Mouse (Mus musculus) frontal cortex, postnatal 10 days (tissue): ENCODE results near the gene Fam241b.

Source experiments
- DNase-seq, 2 experiments: peaks; one replicate each; pipeline ENCODE4 v3.0.0; 2022; ENCODE audit warnings: low spot score in 2 of 2, mixed read lengths in 1 of 2

The Fam241b gene

DNA sequence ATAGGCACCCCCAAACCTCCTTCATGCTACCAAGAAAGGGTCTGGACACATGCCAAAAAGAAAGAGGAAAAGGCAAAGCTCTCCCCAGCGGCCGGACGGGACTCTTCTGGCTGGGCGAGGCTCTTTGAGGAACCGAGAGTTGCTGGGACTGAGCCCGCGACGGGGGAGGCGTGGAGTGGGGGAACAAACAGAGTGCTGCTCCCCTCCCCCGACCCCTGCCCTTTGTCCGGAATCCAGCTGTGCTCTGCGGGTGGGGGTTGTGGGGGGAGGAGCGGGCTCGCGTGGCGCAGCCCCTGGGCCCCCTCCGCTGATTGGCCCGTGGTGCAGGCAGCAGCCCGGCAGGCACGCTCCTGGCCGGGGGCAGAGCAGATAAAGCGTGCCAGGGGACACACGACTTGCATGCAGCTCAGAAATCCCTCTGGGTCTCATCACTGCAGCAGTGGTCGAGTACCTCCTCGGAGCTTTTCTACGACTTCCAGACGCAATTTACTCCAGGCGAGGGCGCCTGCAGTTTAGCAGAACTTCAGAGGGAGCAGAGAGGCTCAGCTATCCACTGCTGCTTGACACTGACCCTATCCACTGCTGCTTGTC, 10.9 kb downstream of the Fam241b start, which contains the start of gene Neurog3:
Neurog3 (plus strand) TSS at position 400 of the 591 bp plus-strand sequence.
- DNase-seq = no peak

DNA sequence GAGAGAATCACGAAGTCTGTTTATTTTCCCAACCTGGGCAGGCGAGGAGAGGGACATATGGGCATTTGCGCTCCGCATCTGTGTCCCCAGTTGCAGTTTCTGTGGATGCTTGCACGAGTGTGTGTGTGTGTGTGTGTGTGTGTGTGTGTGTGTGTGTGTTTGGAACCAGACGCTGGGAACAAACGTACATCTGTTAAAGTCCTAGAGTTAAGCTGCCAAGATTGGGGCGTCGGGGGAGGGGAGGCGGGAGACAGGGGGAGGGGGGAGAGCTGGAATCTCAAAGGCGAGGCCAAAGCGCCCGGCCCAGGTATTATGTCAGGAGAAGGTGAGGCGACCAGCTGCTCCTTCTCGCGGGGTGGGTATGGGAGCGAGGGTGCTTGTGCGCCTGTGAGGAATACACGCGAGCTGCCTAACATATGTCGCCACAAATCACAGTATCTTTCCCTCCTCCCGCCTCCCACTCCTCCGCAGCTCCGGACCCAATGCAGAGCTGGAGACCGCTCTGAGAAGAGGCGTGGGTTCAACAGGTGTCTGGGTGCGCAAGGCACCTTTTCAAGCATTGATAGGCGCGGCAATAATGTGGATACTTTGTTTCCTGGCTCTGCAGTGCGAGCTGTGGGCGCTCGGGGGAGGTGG, 15.3 kb downstream of the Fam241b start:
- DNase-seq = no peak

DNA sequence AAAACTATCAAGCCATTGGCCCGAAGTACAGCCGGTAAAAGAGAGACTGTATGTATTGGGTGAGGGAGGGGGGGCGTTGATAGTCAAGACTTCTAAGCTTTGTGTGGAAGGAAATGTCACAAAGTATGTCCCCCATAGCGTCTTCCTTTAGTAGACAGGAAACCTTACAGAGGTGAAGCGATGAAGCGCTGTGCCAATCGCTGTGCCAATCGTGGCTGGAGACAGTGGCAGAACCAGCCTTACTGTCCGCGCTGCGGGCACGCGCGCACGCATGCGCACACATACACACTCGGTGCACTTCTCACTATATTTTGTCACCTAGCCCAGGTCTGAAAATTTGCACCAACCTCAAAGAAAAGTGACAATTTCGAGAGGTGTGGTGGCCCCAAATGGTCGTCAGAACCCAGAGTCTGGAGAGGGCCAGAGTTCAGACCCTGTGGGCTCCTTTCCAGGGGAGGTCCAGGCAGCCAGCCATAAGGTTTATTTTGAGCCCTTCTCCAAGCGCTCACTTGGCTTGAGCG, 15.9 kb downstream of the Fam241b start:
- no peak for DNase-seq

DNA sequence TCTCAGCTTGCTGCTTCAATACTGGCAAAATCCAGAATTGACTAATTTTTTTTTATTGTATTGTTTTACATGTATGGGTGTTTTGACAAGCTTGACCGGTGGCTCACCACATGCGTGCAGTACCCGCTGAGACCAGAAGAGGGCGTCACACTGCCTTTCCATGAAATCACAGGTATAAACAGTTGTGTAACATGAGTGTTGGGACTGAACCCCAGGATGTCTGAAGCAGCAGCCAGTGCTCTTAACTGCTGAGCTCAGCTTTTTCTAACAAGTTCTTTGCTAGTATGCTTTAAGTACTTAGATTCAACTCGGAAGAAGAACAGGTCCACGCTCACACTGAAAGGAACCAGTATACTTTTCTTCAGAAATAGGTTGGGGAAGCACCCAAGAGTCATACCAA, 16.6 kb downstream of the Fam241b start:
- no peak for DNase-seq

DNA sequence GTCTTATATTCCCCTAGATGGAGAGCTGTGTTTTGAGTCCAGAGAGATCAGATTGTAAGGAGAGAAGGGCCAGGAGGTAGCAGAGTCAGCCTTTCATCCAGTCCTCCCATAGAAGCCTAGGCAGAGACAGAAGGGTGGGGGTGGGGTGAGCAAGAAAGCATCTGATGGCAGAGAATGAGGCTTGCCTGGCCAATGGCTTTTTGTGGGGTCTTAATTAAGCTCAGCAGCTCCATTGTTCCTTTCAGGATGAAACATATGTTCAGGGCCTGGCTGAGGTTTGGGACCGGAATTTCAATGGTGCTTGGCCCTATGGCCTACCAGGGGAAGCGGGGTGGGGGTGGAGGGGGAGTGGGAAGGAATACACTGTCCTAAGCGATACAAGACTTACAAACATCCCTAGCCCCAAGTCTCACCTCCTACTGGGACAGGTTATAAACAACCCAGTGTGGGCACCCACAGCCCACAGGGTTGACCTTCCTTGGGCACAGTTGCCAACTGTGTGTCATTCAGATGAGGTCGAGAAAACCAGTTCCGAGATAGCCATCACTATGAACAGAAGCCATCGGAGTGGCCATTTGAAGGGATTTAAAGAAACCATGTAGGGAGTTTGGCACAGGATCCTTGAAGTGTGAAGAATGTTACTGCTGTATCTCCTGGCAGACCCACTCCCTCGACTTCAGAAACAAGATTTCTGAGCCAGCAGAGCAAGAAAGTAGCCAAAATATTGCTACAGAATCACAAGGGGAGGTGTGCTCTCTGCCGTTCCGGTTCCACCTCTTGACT, 29.7 kb downstream of the Fam241b start:
- no peak for DNase-seq

DNA sequence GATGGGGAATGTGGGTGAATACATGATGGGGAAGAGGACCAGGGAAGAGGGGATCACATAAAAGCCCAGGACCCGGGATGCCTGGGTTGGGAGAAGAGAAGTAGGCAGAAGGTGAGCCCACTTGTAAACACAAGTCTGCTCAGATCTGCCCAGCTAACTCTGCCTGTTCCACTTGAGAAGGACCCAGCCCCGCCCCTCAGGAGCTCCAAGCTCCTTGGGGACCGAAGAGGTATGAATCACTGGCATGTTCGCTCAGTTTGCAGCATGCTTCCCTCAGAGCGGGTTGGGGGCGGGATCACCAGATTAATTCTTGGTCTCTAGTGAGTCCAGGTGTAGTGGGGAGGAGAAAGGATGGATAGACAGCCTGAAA, 32.5 kb downstream of the Fam241b start:
- DNase-seq = no peak

DNA sequence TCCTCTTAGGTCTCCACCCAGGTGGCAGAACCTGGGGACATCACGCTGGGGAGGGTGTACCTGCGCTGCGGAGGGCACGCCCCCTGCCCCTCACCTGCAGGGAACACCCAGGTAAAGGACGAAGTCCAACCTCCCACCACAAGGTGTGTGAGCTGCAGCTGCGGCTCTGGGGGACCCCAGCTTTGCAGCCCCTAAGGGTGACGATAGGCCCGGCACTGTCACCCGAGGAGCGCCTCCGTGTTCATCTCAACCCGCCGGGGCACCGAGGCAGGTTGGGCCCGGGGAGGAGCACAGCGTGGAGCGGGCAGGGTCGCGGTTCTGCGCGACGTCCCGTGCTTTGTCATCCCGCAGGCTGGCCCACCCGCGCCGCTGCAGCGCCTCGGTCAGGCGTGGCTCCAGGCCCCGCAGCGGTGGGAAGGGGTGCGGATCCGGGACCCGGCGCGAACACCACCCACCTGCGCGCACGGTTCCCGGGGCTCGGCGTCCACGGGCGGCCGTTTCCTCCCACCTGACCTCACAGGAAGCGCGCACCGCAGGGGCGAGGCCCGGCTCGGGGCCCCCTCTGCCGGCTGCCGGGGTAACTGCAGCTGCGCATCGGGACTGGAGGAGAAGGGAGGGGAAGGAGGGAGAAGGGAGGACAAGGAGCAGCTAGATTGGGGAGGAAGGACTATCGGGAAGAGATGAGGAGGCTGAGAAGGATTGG, 33.1 kb downstream of the Fam241b start:
- peak; percentile 75 to 84 for DNase-seq

DNA sequence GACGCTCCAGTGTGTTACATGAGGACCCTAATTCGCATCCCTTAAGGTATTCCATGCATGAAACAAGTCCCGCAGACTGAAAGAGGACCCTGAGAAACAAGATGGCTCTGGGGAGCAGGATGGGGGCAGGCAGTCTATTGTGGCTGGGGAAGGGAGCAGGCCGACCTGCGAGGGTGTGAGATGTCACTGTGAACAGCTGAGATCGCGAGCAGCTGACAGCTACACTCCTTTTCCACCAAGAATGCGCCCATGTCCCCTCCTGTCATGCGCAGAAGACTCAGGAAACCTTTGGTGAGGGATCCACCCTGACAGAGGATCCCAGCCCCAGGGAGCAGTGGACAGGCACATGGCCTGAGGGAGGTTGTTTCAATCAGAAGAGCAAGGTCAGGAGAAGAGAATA, 36.7 kb downstream of the Fam241b start:
- DNase-seq = no peak

DNA sequence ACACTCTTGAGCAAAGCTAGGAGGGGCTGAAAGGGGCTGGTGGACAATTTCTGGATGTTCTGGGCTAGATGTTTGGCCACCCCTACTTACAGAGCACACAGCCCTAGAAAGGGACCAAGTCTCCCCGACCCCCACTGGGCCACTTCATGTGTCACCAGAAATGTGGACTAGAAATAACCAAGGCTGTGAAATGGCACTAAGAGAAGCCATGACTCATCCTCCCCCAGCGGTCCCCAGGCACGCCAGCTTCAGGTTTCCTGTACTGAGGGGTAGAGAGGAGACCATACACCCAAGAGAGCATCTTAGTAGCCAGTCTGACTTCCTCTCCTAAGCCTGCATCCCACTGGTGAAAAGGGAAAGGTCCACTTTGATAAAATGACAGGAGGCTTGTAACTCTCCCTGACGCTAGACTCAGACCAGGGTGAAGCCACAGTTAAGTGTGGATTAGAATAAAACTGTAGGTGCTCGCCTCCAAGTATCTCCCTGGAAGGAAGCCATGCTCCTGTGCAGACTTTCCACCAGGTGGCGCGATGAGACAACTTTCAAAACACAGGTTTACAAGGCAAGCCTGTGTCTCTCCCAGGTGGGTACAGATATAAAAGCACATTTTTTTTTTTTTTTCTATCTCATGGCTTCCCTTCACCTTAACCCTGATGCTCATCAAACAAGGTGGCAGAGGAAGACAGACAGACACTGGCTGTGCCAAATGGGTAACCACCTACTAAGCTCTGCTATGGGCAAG, 38.7 kb downstream of the Fam241b start:
- DNase-seq = peak in 1 of 2 experiments; percentile 65

DNA sequence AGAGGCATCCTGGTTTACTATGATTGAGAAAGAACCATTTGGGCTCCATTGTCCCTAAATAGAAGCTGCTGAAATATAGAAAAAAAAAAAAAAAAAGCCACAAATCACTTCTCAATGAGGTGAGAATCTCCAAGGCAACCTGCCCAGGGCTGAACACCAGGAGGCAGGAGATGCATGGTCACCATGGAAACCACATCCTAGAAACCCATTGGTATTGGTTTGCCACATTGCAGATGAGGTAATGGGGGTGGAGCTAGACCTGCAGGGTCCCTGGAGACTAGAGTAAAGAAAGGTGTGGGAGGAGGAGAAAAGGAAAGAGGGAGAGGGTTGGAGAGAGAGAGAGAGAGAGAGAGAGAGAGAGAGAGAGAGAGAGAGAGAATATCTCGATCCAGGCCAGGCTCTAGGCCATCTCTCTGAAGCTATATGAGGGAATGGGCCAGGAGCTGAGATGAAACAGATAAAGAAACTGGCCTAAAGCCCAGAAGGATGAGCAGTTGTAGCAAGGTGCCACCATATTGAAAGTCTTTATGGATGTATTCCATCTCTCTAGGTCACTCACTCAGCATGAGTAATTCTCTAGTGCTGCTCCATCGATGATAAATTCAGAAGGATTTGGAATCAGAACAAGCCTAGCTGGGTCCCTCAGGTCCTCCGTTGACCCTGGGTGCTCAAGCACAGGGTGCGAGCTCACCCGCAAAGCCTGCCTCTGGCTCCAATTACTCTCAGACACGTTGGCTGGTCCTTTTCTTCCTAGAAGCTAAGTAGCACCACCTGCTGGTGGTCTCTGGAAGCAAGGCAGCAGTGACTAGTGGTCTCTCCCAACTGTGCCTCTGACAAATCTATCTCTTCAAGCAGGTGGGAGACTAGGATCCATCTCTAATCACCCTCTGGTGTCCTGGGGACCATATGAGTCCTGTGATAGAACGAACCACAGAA, 41.9 kb downstream of the Fam241b start:
- peak; percentile 82 to 91 for DNase-seq

DNA sequence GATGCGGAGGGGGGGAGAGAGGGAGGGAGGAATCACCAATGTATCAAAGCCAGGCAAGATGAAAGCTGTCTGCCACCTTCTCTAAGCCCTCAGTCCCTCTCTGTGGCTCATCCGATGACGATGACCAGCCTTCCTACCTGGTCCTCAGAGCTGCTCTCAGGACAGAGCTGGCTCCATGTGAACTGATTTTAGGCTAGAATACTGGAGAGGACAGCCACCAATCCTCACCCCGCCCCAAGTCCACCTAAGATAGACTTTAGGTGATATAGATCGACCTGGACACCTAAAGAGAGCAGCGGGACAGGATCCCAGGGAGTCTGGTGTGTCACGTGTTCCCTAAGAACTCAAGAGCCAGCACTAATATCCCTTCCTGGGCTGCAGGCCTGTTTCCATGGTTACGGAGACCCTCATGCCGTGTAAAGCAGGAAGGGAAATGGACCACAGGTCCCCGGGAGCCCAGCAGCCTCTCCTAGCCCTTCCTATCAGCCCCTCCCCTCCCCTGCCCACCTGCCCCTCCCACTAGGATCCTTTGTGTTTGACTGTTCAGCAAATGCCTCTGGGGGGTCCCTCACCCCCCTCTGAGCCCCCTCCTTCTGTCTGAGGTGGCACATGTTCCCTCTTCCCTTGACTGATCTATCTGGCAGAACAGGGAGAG, 43.8 kb downstream of the Fam241b start:
- no peak for DNase-seq

DNA sequence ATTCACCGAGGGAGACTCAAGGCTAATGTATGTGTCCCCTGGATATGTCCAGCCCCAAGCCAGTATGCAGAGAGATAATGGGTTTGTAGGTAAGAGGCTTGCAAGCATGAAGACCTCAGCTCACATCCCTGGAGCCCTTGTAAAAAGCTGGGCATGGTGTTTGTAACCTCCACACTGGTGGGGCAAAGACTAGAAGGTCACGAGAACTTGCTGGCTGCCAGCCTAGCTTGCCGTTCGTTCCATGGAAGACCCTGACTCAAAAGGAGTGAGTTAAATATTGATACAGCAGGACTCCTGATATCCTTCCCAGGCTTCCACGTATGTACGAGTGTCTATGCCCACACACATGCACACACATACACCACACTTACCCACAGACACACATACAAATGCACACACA, 49.3 kb downstream of the Fam241b start:
- no peak for DNase-seq

DNA sequence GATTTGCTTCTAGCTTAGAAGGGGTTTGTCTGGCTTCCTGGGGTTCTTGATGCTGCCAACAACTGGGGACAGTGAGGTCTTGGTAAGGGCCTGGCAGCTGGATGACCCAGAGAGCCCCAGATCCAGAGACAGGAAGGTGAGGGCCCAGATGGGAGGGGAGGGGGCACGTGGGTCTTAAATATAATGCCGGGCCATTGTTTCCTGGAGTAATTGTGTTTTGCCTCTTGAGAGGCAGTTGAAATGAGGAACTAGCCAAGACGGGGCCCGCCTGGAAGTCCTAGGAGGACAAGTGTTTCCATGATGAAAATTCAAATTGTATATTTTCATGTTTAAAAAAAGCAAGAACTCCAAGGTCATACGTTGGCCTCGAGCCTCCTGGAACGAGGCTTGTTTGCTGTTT, 49.8 kb downstream of the Fam241b start:
- no peak for DNase-seq

DNA sequence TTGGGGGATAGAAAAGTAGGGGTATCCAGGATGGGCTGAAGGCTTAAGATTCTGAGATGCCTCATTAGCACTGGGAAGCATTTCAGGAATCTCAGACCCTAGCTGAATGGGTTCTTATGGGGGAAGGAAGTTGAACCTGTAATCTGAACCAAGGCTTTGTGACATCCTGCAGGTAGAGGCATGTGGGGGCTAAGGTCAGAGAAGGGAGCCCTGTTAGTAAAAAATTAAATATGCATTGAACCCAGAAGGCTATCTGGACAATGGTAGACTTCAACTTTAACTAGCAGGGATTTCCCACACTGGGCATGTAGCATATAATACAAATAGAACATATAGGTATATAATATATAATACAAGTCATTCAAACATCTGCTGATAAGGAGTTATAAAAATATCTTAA, 54.2 kb downstream of the Fam241b start:
- DNase-seq = no peak

DNA sequence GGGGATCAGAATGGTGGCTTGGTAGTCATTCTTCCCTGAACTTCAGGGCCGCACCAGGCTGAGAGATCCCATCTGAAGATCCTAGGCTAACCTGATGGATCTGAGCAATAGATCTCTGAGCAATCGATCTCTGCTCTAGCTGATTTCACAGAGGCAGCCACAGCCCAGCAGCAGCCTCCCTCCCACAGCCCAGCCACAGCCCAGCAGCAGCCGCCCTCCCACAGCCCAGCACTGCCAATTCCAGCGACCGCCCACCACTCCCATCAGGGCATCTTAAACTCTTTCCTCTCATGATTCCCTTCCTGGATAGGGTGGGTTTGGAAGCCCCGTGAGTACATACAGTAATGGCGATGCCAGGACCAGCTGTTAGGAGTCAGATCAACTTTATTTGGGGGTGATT, 54.6 kb downstream of the Fam241b start:
- DNase-seq = no peak

DNA sequence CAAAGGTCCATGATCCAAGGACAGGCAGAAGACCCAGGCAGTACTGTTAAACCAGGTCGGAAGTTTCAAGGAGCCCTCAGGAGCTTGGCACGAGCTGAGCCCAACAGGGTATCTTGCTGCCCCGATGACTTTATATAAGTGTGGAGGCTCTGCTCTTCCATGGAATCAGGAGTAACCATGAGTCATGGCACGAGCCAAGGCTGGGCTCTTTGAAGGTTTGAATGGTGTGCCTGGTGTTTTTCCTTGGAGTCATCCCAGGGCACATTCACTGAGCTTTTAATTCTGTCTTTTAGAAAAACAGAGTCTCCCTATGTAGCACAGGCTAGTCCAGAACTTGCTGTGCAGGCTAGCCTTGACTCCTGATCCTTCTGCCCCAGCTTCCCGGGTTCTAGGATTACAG, 55.3 kb downstream of the Fam241b start:
- DNase-seq = no peak

DNA sequence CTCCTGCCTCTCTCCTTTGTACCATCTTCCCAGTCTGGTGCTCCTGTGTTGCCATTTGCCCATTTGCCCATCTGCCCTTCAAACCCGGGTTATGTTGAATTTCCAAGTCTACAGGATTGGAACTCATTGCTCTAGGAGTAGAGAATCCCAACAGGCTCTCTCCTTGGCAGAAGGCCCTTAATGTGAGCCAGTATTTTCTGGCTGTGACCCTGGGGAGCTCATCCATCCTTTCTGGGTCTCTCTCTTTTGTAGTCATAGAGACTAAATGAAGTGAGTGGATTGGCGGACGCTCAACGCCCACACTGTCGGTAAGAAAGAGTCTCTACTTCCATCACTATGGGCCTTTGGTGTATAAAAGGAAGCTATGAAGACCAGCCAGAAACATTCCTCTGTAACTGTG, 56.9 kb downstream of the Fam241b start:
- no peak for DNase-seq

DNA sequence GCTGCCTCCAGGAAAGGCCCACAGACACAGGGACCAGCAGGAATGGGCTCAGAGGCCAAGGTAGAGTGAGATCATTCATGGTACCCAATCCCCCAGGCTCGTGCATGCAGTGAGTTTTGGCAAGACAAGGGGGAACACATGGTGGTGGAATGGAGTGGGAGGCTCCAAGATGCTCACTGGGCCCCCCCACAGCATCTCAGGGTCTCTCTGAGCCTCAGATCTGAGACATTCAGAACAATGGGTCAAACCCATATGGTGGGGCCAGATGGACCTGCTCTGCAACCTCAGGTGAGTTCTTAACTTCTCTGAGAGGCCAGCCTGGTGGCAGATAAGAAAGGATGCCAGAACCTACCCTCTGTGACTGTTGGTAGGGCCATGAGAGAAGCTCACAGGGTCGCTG, 57.7 kb downstream of the Fam241b start:
- DNase-seq = no peak

DNA sequence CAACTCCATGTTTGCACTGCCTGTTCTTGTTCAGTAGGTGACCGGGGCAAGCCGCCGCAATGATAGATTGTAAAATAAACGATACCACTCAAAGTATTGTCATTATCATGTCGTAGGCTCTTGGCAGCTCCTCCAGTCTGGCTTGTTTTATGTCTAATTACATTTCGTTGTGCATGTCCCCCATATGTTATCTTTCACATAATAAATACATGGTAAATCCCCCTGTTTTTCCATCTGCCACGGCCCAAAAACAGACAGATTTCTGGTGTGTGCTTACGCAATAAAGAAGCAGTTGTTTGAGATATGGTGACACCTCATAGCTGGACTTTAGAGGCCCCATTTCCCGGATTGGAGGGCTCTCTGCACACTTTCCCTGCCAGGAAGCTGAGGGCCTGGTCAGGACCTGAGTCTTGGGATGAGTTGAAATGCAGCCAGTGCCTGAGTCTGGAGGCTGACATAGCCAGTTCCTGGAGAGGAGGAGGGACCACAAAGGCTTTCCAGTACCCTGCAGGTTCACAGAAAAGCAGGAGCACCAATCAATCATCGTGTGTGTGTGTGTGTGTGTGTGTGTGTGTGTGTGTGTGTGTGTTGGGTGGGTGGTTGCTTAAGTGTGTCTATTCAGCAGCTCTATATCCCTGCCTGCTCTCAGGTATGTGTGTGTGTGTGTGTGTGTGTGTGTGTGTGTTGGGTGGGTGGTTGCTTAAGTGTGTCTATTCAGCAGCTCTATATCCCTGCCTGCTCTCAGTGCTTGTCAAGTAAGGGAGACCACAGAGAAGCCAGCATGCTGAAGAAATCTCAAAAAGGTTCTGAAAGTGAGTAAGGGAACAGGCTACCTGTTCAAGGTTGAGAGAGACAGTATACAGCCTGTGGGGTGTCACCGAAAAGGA, 67.2 kb downstream of the Fam241b start:
- no peak for DNase-seq
